Mouse (Mus musculus) cortical plate, adult 2 months (tissue): ENCODE measurements around the gene Grm5. TPM values are rescaled to one million over a fixed set of nuclear protein-coding genes. Genes with fewer than 3 reads are reported as not detected.

Experiments
- H3K27ac ChIP-seq: fragments of 200-500 bp; 2 replicates; pipeline ENCODE4 v1.5.1; 2012; ENCODE audit warnings: low read length, control low read depth, inconsistent platforms; ENCODE audit not compliant: insufficient read depth
- H3K4me1 ChIP-seq: fragments of 200-500 bp; 2 replicates; pipeline ENCODE4 v1.6.1; 2011; ENCODE audit warnings: low read length; ENCODE audit not compliant: control insufficient read depth, insufficient read depth
- H3K4me3 ChIP-seq: fragments of 200-500 bp; 2 replicates; pipeline ENCODE4 v1.5.1; 2011; ENCODE audit warnings: mild to moderate bottlenecking, low read length, control low read depth; ENCODE audit not compliant: insufficient read depth
- CTCF ChIP-seq: fragments of 200-500 bp; IDR thresholded peaks from 2 replicates; pipeline ENCODE4 v1.5.1; 2011; ENCODE audit warnings: mild to moderate bottlenecking, control low read depth, low read length; ENCODE audit not compliant: insufficient read depth; ENCODE audit errors: extremely low read depth
- POLR2A ChIP-seq: fragments of 200-500 bp; IDR thresholded peaks from 2 replicates; pipeline ENCODE4 v1.6.1; 2011; ENCODE audit warnings: mild to moderate bottlenecking, low read length, control low read depth; ENCODE audit not compliant: insufficient read depth; ENCODE audit errors: extremely low read depth
- polyA plus RNA-seq: library from polyadenylated mRNA; depleted of rRNA; stranded (reverse); fragments of >200 nt; gene quantifications from 2 replicates; pipeline ENCODE4 v1.2.3, GENCODE M21; 2012

Grm5 gene
- polyA plus RNA-seq, 1 experiment = 46.8 TPM

- no peaks in the 10 kb centered on the region for H3K4me1 ChIP-seq
- H3K27ac ChIP-seq = no peak overlapping the region
- TF ChIP-seq POLR2A (no peak), CTCF (no peak)
- no peak overlapping the region for H3K4me3 ChIP-seq
Measured at GRCm38 (mm10) chr7:88014451-88014850, 430.5 kb downstream of the Grm5 start.

- no peak overlapping the region for H3K27ac ChIP-seq
- no peaks in the 10 kb centered on the region for H3K4me1 ChIP-seq
- no peak overlapping the region for H3K4me3 ChIP-seq
- TF ChIP-seq CTCF (no peak), POLR2A (no peak)
Measured at GRCm38 (mm10) chr7:88027411-88028132, 443.6 kb downstream of the Grm5 start.

- no peaks in the 10 kb centered on the region for H3K4me1 ChIP-seq
- H3K27ac ChIP-seq = no peak overlapping the region
- no peak for TF ChIP-seq CTCF
- TF ChIP-seq POLR2A = no peak
- H3K4me3 ChIP-seq = no peak overlapping the region
Measured at GRCm38 (mm10) chr7:88047366-88047765, 463.4 kb downstream of the Grm5 start.

DNA sequence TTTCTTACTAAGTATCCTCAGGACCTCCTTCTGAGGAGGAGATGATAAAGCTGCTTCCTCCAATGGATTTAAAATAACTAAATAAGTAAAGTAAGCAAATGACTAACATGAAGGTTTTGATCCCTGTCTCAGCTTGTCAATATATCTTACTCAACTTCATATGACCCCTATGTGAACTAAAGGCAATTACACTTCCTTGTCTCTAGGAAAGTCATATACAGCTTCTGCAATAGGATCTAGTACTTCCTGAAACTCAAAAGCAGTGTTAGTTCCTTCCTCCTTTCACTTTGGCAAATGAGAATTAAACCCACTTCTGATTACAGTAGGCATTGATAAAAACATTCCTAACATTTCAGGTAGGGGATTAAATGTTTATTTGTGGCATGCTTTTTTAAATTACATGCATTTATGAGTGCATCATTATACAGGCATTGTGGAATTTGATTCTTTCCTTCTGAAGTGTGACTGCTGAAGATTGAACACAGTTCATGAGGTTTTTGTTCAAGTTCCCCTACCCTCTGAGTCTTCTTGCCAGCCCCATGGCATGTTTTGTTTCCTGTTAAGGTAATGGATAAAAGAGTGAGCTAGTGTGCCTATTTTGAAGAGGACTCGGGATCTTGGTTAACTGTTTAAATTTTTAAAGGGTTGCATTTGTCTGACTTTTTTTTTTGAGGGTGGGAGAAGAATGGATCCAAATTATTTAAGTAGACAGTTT lies 470.4 kb downstream of the Grm5 start:
- H3K4me1 ChIP-seq = peaks cover 2% of the 10 kb centered on the region; the same call in 1 of the 2 replicates
- H3K27ac ChIP-seq = no peak overlapping the region
- TF ChIP-seq POLR2A = no peak
- no peak for TF ChIP-seq CTCF
- H3K4me3 ChIP-seq = no peak overlapping the region

GRCm38 (mm10) chr7:88056438-88056837 lies 472.5 kb downstream of the Grm5 start:
- H3K4me1 ChIP-seq = peaks cover 2% of the 10 kb centered on the region; the same call in 1 of the 2 replicates
- no peak overlapping the region for H3K27ac ChIP-seq
- TF ChIP-seq CTCF (no peak), POLR2A (no peak)
- H3K4me3 ChIP-seq = no peak overlapping the region

GRCm38 (mm10) chr7:88091115-88091514 lies 507.1 kb downstream of the Grm5 start:
- H3K27ac ChIP-seq = no peak overlapping the region
- H3K4me3 ChIP-seq = no peak overlapping the region
- TF ChIP-seq POLR2A (no peak), CTCF (no peak)
- H3K4me1 ChIP-seq = no peaks in the 10 kb centered on the region; the same call in 1 of the 2 replicates

GRCm38 (mm10) chr7:88096536-88097107 lies 512.7 kb downstream of the Grm5 start:
- no peak overlapping the region for H3K27ac ChIP-seq
- H3K4me1 ChIP-seq = no peaks in the 10 kb centered on the region
- no peak for TF ChIP-seq CTCF
- no peak for TF ChIP-seq POLR2A
- no peak overlapping the region for H3K4me3 ChIP-seq

DNA sequence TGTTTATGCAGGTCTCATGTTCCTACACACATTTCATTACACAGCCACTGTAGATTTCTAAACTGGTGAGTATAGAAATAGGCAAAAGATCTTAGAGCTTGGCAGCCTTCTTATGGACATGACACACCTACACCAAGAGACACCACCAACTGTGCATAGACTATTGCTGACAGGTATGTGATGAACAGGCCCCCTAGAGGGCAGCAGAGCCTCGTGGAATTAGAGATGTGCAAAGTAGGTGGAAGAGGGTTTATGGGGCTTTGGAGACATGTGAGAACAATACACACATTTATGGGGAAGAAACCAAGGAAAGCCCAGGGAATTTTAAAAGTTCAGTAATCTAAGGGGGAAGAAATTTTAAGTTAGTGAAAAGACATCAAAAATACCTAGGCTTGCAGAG lies 513.7 kb downstream of the Grm5 start:
- no peak for TF ChIP-seq POLR2A
- TF ChIP-seq CTCF = peak; percentile 62
- Histone ChIP-seq H3K27ac (no peak overlapping the region), H3K4me1 (no peaks in the 10 kb centered on the region), H3K4me3 (no peak overlapping the region)

DNA sequence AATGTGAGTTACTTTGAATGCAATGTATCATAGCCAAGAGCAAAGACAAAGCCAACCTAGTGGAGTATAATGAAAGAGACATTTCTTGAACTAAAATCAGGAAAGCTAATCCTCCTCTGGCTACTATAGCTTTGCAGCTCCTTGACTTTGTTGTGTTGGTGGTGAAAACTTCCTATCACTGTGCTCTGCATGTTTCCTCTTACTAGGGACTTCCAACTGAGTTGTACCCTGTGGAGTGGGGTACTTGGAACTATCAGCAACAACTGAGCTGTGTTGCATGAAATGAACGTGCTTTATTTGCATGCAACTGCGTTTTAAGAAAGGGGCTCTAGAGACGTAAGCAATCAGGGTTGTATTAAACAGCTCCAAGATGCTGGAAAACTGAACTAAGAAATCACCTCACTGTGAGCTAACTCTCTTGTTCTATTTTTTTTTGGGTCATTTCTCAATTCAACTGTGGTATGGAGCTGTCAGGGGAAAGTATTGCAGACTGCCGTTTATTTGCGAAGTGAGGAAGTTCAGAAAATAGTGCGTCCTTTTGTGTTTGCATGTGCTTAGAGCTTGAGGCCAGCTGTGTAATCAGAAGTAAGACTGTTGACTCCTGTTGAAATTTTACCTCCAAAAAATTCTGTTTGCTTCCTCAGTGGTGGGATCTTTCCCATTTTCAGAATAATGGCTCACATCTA lies 532.9 kb downstream of the Grm5 start:
- Histone ChIP-seq H3K27ac (no peak overlapping the region), H3K4me3 (no peak overlapping the region), H3K4me1 (peaks cover 1% of the 10 kb centered on the region)
- TF ChIP-seq POLR2A (no peak), CTCF (no peak)
